Mouse (Mus musculus) ZHBTc4 (cell line): Measurements from ENCODE around the gene Odf4.
A peak's percentile ranks its signal among the peaks of the same experiment; 100 is the strongest.
"Not testable (repeated sequence)": the region's sequence is repeated elsewhere in the genome, so short reads cannot be mapped to it uniquely, and the experiment has no call there.

Source experiments
- DNase-seq: peaks from one replicate; pipeline ENCODE4 v3.0.0-alpha.2; 2011; ENCODE audit warnings: low read depth, low spot score

Gene Odf4

DNA sequence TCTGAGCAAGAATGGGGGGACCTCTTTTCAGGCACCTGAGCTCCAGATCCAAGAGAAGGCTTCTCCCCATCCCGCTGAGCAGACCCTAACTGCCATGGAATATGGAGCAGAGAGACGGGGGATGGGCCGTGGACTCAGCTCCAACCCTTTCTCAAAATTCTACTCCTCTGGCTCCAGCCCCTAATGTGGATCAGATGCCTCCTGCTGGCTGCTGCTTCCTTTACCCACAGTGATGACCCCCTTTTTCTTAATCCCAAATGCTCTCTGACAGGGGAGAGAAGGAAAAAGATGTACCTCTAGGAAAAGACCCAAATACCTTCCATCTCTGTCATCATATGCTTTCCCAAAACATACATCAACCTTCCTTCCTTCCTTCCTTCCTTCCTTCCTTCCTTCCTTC lies at the start of gene Odf4:
TSS of gene Odf4 (minus strand) at position 101 of the 400 bp plus-strand sequence.
- no peak for DNase-seq

DNA sequence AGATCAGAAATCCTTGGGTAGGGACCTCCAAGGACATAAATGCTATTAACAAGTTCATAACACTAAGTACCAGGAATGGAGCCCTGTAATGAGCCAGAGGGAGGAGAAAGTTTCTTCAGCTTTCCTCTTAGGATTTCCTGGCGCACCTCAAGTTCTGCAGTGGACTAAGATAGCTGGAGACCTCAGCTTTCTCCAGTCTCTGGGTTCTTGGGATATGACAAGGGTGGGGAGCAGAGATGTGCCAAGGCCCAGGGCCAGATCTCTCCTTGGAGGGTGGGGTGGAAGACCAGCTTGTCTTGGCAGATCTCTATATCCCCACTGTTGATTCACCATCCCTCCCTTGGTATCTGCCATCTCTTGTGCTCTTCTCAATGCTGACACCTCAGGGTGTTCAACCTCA lies 48.7 kb upstream of the Odf4 start:
- no peak for DNase-seq

DNA sequence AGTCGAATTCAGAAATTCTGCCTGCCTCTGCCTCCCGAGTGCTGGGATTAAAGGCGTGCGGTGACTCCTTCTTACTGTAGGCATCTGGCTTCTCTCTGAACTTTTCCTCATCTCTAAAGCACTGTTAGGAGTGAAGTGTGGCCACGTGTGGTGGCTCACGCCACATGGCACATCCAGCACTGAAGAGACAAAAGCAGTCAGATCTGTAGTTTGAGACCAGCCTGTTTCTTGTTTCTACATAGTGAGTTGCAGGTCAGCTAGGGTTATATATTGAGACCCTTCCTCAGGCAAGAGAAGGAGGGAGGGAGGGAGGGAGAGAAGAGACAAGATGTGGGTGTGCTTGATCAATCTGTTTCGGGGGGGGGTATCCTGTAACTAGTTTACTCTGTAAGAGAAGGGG lies 48.2 kb upstream of the Odf4 start, which contains the start of gene Rangrf:
TSS of gene Rangrf (minus strand) at position 101 of the 400 bp plus-strand sequence.
- no peak for DNase-seq

DNA sequence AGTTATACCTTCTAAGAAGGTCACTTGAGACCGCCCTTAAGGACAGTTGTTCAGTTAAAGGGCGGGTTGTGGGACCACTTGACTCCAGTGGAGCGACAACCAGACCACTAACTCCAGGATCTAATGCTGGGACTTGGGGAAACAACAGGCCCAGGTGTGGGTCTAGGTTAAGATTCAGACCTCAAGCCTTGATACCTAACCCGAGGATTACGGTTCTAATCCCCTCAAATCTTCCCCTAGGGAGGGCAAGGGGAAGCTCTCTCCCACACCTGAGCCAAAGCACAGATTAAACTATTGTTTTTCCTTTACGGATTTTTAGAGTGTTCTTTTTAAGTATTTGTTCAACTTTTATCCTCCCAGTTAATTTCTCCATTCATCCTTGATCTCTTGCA lies 47.2 kb upstream of the Odf4 start:
- DNase-seq: no peak

DNA sequence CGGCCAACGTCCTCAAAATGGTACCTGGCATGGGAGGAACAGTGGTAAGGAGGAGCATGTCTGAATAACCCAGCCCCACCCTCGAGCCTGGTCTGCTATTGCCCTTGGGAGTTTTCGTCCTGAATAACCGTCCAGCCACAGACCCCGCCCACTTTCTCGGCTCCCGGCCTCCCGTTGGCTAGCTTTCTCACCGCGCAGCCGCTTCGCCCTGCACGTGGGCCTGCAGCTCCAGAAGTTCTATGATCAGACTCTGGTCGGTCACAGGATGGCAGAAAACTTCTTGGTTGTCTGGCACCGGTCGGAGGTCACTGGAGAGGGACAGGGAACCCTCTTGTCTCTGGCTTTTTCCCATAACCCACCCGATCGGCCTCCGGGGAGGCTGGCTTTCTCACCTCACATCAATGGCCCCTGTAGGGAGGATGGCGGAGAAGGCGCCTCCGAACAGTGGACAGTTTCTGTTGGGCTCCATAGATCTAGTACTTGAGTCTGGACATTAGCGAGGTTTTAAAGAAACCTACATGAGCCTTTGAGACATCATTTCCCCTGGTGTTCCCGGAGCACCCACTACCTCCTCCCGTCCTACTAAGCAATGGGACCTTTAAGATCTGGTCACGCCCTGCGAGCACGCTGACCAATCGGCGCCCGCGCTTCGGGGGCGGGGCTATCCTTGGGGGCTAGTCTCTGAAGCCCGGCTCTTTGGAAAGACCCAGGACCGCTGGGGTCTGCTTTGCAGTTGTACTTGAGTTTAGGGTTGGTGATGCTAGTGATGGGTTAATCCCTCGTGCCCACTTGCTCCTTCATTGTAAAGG lies 46.6 kb upstream of the Odf4 start:
- DNase-seq: peak; percentile 96

DNA sequence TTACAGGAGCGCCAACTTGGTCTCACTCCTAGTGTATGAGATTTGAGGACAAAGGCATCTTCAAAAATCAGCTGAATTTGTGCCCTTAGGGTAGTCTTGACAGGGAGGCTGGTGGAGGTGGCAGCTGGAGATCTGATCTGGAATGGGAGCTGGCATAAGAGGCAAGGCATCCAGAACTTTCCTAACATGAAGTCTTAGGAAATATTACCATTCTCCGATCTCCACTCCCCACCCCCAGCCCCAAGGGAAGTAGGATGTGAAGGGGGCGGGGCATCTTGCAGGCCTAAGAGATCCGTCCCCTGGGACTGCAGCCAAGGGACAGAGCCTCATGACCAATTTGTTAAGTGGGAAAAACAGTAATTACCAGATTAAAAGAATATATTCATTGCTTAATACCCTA lies 43.4 kb upstream of the Odf4 start:
- DNase-seq: no peak

DNA sequence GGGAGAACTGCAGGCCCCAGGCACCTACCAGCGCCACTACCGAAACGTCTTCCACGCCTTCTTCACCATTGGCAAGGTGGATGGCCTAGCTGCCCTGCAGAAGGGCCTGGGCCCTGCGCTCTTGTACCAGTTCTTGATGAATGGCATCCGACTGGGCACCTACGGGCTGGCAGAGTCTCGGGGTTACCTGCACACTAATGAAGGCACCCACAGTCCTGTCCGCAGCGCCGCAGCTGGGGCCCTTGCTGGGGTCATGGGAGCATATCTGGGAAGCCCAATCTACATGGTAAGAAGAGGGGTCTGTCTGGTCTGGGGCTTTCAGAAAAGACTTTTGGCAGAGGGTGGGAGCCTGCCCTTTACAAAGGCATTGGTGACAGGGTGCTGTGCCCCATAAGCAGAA lies 41.9 kb upstream of the Odf4 start:
- no peak for DNase-seq

DNA sequence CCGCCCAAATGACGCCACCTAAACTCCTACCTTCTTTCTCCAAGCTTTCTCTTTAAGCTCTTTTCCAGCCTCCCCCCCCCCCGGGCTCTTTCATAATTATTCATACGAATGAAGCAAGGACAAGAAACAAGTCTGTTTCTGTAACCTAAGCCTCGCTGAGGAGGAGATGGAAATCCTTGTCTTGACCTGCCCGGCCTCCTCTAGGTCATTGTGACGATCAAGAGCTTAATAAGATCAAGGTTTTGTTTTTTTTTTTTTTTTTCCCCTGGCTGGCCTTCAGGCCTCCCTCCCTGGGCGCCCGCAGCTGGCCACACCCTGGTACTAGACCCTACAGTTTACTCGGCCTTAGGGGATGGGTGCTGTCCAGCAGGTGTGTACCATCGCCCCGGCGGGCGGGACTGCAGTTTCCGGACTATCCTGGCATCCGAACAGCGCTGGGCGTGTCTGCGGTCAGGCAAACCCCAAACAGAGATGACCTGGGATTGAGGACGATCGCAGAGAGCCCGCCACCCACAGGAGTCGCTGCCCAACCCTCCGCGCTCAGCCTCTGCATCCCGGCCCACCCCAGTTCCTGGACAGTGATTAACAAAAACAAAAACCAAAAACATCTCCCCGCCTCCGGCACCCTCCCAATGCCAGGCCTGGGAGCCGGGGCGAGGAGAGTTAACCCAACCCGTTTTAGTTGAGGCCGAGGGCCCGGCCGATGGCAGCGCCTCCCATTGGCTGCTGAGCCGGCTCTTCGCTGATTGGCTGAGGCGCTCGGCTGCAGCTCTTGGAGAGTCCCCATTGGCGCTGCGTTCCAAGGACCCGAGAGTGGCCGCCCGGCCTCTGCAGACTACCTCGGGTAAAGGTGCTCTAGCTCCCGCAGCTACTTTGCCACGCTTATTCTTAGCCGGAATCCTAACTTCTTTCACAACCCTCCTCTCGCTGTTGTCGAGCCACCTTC lies 40.7 kb upstream of the Odf4 start, which contains the start of gene Slc25a35:
TSS of gene Slc25a35 (plus strand) at position 795 of the 946 bp plus-strand sequence.
- peak; percentile 95 for DNase-seq

DNA sequence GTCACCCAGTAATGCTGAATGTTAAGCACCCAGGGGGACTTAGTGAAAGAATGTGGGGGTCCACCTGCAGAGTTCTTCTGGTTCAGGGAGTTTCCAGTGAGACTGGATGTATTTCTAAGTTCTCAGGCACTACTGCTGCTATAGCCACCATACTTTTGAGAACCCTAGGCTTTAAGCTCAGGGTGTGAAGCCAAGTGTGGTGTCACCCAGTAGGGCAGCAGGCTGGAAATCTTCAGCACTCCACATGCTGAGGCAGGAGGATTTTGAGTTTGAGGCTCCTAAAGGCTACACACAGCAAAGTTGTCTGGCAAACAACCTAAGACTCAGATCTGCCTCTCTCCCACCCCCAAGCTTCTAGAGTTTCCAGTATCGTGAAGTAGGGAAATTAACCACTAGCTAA lies 39.7 kb upstream of the Odf4 start:
- DNase-seq: no peak

DNA sequence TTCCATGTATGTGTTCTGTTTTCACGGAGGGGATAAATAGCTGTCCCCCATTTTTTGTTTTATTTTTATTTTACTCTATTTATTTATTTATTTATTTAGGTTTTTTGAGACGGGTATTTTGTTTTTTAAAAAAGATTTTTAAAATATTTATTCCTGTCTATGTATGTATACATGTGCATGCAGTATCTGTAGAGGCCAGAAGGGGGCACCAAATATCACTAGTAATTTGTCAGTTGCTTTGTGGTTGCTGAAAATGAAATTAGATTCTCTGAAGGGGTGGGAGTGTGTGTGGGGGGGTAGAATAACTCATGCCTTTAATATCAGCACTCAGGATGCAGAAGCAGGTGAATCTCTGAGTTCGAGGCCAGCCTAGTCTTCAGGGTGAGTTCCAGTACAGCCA lies 39.0 kb upstream of the Odf4 start:
- DNase-seq: peak; percentile 64

DNA sequence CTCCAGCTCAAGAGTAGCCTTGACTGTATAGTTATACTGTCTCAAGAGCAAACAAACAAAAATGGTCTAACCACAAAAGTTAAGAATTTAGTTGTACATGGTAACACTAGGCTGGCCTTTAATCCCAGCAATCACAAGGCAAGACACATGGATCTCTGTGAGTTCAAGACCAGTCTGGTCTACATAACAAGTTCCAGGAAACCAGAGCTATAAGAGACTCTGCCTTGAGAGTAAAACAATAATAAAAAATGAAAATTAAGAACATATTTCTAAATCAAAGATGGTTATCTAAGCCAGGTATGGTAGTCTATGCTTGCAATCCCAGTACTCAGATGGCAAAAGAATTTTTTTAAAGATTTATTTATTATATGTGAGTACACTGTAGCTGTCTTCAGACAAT lies 38.2 kb upstream of the Odf4 start:
- no peak for DNase-seq

DNA sequence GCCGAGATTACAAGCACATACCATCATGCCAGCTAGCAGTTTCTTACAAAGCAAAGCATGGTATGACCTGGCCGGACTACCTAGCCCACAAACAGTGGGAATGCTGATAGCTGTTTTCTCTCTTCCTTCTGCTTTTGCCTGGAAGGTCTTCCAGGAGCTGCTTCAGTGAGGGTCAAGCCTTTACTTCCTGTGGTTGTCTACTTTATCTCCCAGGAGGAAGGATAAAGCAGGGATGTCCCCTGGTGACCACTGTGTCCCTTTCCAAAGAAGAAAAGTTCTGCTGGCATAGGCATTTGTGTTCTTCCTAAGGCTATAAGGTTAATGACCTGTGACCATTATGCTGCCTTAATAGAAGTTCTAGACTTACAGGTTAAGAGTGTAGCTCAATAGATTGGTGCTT lies 36.5 kb upstream of the Odf4 start:
- DNase-seq: no peak

DNA sequence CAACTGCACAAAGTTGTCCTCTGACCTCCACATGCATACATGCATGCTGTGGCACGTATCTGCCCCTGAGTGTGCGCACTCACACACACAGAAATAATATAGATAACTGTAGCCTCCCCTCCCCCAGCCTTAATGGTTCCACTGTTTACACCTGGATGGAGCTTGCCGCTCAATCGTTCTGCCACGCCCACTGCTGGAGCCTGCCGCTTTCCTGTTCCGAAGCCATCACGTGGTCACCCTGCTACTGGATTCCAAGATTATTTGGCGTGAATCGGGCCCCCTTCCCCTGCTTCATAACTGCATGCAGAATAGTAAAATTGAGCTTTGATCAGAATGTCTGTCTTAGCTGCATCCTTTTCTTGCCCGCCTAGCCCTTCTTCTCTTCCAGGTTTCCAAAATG lies 35.3 kb upstream of the Odf4 start:
- DNase-seq: not testable (repeated sequence)

DNA sequence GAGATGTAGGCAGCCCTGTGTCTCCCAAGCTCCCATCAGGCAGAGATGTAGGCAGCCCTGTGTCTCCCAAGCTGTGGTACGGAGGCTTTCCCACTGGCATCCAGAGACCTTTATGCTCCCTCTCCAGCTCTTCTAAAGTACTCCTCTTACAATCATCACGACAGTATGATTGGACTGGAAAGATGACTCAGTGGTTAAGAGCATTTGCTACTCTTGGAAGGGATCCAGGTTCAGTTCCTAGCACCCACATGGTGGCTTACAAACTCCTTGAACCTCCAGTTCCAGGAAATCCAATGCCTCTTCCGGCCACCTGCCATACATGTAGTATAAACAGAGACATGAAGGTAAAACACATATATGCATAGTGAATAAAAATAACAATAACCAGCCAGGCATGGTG lies 34.7 kb upstream of the Odf4 start:
- DNase-seq: no peak

DNA sequence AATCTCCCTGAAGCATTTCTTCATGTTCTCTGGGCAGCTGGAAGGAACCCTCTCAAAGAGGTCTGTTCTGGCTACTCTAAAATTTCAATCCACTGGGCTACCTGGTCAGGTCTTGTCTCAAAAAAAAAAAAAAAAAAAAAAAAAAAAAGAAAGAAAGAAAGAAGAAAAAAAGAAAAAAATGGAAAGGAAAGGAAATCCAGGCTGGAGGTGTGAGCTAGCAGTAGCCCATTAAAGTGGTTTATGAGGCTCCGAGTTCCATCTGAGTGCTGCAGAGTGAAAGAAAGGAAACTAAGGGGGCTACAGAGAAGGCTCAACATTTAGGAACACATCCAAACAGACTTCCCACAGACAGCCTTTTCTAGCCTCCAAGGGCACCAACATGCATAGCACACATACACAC lies 31.1 kb upstream of the Odf4 start:
- no peak for DNase-seq

DNA sequence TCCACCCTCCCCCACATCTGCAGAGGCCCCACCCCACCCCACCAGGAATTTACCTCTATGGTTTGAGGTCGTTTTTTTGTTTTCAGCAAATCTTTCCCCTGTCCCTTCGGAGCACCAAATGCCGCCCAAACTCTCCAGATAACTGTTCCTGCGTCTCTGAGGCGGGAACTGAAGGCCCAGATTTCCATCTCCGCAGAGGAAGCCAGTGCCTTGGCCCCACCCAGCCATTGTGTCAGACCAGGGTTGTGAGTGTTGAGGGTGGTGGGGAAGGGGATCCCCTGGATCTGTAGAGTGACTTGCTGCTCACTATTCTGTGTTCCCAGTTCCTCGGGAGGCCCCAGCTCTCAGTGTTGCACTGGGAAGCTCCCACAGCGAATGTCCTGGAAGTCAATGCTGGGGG lies 30.4 kb upstream of the Odf4 start, which contains the start of gene Arhgef15:
TSS of gene Arhgef15 (minus strand) at position 173 of the 400 bp plus-strand sequence.
- no peak for DNase-seq

DNA sequence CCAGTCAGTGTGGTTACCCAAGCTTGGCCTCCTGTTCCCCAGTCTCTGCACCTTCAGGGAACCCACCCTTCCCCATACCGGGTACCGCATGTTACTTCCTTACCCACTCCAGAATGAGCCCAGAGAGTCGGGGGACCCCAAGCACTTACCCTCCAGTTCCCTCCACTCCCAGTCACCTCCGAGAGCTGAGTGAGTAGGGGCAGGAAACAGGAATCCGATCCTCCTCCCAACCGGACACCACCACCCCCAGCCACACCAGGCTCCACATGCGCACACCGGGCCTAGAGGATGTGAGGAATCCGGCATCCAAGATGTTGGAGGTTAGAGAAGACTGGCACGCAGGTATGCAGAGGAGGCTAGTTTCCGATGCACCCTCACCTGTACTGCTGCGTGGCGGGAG lies 29.8 kb upstream of the Odf4 start:
- DNase-seq: peak; percentile 47

DNA sequence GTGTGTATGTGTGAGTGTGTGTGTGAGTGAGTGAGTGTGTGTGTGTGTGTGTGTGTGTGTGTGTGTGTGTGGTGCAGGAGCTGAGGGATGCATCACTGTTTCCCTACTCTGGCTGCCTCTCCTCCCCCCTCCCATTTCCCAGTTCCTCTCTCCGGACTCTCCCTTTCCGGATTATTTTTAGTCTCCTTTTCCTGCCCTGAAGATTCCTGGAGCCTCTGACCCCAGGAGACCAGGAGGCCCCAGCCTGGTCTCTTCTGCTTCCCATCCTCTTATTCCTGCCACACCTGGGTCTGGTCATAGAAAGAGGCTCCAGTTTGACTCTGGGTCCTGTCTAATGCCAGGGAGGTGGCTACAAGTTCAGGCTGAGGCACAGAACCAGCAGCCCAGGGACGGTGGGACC lies 29.2 kb upstream of the Odf4 start:
- no peak for DNase-seq

DNA sequence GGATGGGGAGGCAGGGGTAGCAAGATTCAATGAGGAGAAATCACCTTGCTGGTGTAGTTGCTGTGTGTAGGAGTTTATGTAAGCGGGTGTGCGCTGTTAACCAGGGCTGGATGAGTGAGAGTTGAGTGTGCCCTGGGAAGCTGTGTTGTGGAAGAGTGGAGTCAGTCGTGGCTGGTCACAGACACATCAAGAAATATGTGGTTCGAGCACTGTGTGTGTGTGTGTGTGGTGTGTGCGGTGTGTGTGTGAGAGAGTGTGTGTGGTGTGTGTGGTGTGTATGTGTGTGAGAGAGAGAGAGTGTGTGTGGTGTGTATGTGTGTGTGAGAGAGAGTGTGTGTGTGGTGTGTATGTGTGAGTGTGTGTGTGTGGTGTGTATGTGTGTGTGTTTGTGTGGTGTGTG lies 28.6 kb upstream of the Odf4 start:
- DNase-seq: no peak

DNA sequence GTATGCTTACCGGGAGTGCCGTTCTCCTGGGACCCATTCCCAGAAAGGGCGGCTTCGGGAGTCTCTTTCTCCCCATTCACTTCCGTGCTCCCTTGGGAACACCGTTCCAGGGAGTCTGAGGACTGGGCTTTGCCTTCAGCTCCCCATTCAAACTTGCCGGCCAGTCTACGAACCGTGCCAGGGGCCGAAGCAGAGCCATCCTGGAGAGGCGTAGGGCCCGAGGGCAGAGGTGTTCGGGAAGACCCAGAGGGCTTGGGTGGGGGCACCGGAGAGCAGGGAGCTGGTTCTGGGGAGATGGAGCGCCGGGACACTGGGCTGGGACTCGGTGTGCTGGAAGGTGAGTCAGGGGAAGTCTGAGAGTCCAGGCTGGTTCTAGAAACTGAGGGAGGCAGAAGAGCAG lies 27.5 kb upstream of the Odf4 start:
- peak; percentile 30 for DNase-seq

DNA sequence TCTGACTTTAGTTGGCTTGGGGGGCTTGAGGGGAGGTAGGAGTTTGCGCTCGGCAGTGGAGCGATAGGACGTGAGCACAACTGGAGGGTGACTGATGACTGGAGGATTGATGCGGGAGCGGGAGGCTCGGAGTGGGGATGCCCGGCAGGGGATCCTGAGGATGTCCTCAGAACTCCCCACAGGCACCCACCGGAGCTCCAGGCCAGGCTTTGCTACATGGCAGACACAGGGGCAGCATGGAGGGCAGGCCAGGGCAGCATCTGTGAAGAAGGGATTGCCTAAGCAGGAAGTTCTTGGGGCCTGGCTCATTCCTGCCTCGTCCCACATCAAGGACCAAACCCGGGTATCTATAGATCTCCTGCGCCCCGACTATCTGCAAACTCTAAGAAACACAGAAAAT lies 27.0 kb upstream of the Odf4 start:
- DNase-seq: peak; percentile 7

DNA sequence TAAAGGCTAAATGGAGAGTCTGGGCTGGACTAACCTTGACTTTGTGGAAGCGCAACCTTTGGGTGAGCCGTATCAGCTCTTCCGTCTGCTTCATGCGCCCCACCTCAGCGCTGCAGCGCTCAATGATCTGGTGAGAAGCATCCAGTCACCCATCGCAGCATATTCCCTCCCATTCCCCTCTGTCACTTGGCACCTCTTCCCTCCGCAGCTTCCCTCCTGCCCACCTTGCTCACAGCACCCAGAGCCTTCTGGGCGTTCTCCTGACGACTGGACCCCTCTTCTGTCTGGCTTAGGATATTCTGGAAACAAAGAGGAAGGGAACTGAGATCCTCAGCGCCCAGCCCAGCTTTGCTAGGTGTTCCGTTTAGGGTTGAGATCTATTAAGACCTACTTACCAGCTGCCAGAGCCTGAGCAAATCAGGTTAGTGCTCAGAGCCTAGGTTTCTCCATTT lies 20.7 kb upstream of the Odf4 start:
- peak; percentile 39 for DNase-seq
